Mouse (Mus musculus) forebrain, embryonic 10.5 days (tissue): Measurements from ENCODE around the gene Hist1h1t. TPM values are rescaled to one million over a fixed set of nuclear protein-coding genes. Genes with fewer than 3 reads are reported as not detected.

Experiments
- DNase-seq: peaks from one replicate; pipeline ENCODE4 v3.0.0-alpha.2; 2017; ENCODE audit warnings: low spot score; ENCODE audit errors: extremely low spot score
- H3K27ac ChIP-seq: fragments of 300-500 bp; sonication (generic); 2 replicates; pipeline ENCODE4 v1.5.1; 2016; ENCODE audit warnings: mild to moderate bottlenecking
- H3K27me3 ChIP-seq: fragments of 300-500 bp; sonication (generic); 2 replicates; pipeline ENCODE4 v1.6.1; 2016; ENCODE audit warnings: mild to moderate bottlenecking; ENCODE audit not compliant: poor library complexity, severe bottlenecking
- H3K36me3 ChIP-seq: fragments of 300-500 bp; sonication (generic); replicated peaks from 2 replicates; pipeline ENCODE4 v1.6.1; 2016; ENCODE audit warnings: mild to moderate bottlenecking, moderate library complexity
- H3K4me1 ChIP-seq: fragments of 300-500 bp; sonication (generic); 2 replicates; pipeline ENCODE4 v1.6.1; 2016
- H3K4me3 ChIP-seq: fragments of 300-500 bp; sonication (generic); 2 replicates; pipeline ENCODE4 v1.5.1; 2016; ENCODE audit warnings: mild to moderate bottlenecking, moderate library complexity
- H3K9me3 ChIP-seq: fragments of 300-500 bp; sonication (generic); 2 replicates; pipeline ENCODE4 v1.6.1; 2016; ENCODE audit warnings: mild to moderate bottlenecking, moderate library complexity
- WGBS: fragments of 180-500 bp; shearing (Covaris S2); methylation state at CpG from one replicate; pipeline ENCODE4 v1.1.7; 2016; 5-methylcytosine and 5-hydroxymethylcytosine counted together
- polyA plus RNA-seq: library from polyadenylated mRNA; unstranded; fragments of >200 nt; fragmentation: Nextera tagmentation; extraction: Ambion mirVana; gene quantifications from 2 replicates; pipeline ENCODE4 v1.2.1, GENCODE M21; 2016

The Hist1h1t gene
- polyA plus RNA-seq, 1 experiment from 2014 or later: not detected

DNA sequence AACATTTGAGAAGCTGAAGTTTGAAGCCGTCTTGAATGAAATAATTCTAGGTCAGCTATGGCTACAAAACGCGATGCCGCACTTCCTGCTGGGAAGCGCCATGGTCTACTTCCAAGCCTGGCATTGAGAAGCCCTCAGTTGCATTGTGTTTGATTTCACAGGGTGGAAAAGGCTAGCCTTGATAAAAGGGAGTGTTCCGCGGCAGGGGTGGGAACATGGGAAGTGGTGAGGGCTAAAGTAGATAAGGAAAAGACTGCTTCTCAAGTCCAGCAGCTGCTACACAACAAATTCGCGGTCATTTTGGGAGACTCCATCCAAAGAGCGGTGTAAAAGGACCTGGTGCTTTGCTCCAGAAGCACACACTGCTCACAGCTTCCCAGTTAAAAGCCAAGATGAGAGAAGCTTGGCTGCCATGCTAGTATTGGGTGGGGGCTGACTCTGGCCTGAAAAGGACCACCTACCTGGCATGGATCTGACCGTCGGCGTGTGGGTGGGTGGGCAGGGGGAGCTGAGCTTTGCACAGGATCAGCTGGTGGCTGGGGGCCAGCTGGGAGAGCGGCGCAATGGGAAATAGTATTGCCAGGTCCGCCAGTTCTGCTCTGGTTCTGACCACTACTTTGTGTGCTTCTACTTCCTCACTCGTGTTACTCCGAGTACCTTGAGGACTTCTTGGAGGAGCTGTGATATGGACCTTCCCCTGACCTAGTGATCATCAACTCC lies 33.0 kb downstream of the Hist1h1t start:
- Histone ChIP-seq H3K4me3 (no peak overlapping the region), H3K27me3 (no peaks in the 10 kb centered on the region), H3K9me3 (no peaks in the 10 kb centered on the region), H3K4me1 (peaks cover 4% of the 10 kb centered on the region), H3K36me3 (no peaks in the 10 kb centered on the region), H3K27ac (no peak overlapping the region)
- DNase-seq: peak; percentile 11
- WGBS: 89% methylated on average over 18 of the region's 18 CpGs

- H3K9me3 ChIP-seq: no peaks in the 10 kb centered on the region
- H3K27me3 ChIP-seq: no peaks in the 10 kb centered on the region
- H3K27ac ChIP-seq: no peak overlapping the region
- WGBS: 90% methylated on average over 9 of the region's 9 CpGs
- H3K4me3 ChIP-seq: no peak overlapping the region
- DNase-seq: peak; percentile 7
- H3K4me1 ChIP-seq: peaks cover 4% of the 10 kb centered on the region
- no peaks in the 10 kb centered on the region for H3K36me3 ChIP-seq
Measured at GRCm38 (mm10) chr13:23729192-23729525, 33.5 kb downstream of the Hist1h1t start.

- Histone ChIP-seq H3K36me3 (no peaks in the 10 kb centered on the region), H3K9me3 (no peaks in the 10 kb centered on the region), H3K4me1 (peaks cover 4% of the 10 kb centered on the region), H3K27ac (no peak overlapping the region), H3K4me3 (no peak overlapping the region), H3K27me3 (no peaks in the 10 kb centered on the region)
- 92% methylated on average over 5 of the region's 5 CpGs for WGBS
- peak; percentile 10 for DNase-seq
Measured at GRCm38 (mm10) chr13:23729706-23730105, 34.1 kb downstream of the Hist1h1t start.

- no peaks in the 10 kb centered on the region for H3K36me3 ChIP-seq
- H3K27me3 ChIP-seq: no peaks in the 10 kb centered on the region
- peak; percentile 10 for DNase-seq
- 74% methylated on average over 8 of the region's 8 CpGs for WGBS
- no peak overlapping the region for H3K4me3 ChIP-seq
- no peaks in the 10 kb centered on the region for H3K9me3 ChIP-seq
- H3K4me1 ChIP-seq: no peaks in the 10 kb centered on the region; the same call in 1 of the 2 replicates
- H3K27ac ChIP-seq: no peak overlapping the region
Measured at GRCm38 (mm10) chr13:23730479-23730878, 34.9 kb downstream of the Hist1h1t start.

DNA sequence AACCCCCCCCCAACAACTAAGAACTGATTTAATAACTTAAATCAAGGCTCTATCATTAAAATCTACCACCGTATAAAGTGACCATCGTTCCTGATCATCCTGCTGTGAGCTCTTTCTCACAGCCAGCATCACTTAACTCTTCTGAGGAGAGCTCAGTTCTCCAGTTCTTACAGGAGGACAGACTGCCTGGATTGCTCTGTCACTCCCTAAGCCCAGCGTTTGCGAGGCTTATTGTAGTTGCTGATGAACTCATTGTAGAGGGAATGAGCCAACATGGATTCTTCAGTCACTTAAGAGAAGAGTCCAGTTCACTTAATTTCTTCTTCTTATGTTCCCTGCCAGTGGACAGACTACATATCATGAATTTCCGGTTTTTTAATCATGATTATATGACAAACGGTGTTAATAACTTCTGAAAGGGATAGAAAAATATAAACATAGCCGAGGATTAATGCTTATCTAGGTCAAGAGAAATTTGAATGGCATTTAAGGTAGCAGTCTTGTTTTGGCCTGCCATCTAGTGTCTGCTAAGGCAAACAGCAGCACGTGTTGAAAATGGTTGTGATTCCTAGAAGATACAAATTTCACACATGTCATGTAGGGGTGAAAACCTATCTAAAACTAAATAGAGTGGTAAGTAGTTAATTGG lies 36.7 kb downstream of the Hist1h1t start:
- Histone ChIP-seq H3K27ac (no peak overlapping the region), H3K36me3 (no peaks in the 10 kb centered on the region), H3K4me1 (no peaks in the 10 kb centered on the region; the same call in 1 of the 2 replicates), H3K4me3 (no peak overlapping the region), H3K27me3 (no peaks in the 10 kb centered on the region), H3K9me3 (no peaks in the 10 kb centered on the region)
- 29% methylated on average over 8 of the region's 8 CpGs for WGBS
- peak; percentile 14 for DNase-seq

DNA sequence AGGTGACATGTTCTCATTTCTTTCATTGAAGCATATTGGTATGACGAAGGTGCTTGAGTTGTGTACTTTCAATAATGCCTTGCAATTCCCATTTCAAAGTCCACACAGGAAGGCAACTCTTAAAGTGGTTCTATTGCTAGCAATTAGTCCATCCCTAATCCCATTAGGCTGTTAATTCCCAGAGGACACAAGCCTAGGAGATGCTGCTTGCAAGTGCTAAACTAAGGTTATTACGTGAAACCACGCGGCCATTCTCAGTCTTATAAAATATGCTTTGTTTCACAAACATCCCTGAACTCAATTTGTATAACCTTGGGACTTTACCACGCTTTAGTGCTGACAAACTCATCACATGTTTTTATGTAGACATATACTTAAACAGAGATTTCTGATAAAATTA lies 41.5 kb downstream of the Hist1h1t start:
- H3K4me3 ChIP-seq: no peak overlapping the region
- no peak for DNase-seq
- no peaks in the 10 kb centered on the region for H3K27me3 ChIP-seq
- H3K9me3 ChIP-seq: no peaks in the 10 kb centered on the region
- H3K27ac ChIP-seq: peak overlapping the region; percentile 96
- H3K36me3 ChIP-seq: no peaks in the 10 kb centered on the region
- peaks cover 31% of the 10 kb centered on the region for H3K4me1 ChIP-seq
- WGBS: 73% methylated on average over 5 of the region's 5 CpGs

DNA sequence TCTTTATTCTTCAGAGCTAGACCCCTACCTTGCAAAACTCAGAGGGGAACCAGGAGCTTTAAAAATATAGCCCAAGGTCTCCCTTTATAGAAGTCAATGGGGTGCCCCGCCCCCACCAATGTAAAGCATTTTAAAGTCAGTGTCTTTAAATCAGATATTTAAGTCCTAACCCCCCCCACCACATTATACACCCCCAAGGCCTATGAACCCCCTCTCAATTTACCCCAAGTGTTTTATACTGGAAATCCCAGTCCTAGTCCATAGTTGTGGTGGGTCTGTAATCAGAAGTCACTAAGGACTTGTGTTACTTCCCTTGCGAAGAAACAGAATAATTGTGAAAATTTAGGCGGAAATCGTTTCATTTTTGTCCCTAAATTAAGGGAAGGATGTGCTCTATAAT lies 42.4 kb downstream of the Hist1h1t start:
- DNase-seq: no peak
- no peaks in the 10 kb centered on the region for H3K9me3 ChIP-seq
- no peaks in the 10 kb centered on the region for H3K27me3 ChIP-seq
- H3K4me3 ChIP-seq: peak overlapping the region; percentile 66
- peaks cover 31% of the 10 kb centered on the region for H3K4me1 ChIP-seq
- peak overlapping the region; percentile 96 for H3K27ac ChIP-seq
- WGBS: 26% methylated on average over 4 of the region's 4 CpGs
- H3K36me3 ChIP-seq: no peaks in the 10 kb centered on the region

GRCm38 (mm10) chr13:23738677-23739068 lies 43.1 kb downstream of the Hist1h1t start, which contains the start of gene Hist1h1c:
Gene Hist1h1c (plus strand): TSS chr13:23738808.
- Histone ChIP-seq H3K9me3 (no peaks in the 10 kb centered on the region), H3K4me1 (peaks cover 31% of the 10 kb centered on the region), H3K4me3 (peak within 1 kb of the TSS; percentile 66), H3K27ac (peak within 1 kb of the TSS; percentile 96), H3K27me3 (no peaks in the 10 kb centered on the region), H3K36me3 (no peaks in the 10 kb centered on the region)
- DNase-seq: peak; percentile 91
- under 1% methylated on average over 38 of the region's 38 CpGs for WGBS

DNA sequence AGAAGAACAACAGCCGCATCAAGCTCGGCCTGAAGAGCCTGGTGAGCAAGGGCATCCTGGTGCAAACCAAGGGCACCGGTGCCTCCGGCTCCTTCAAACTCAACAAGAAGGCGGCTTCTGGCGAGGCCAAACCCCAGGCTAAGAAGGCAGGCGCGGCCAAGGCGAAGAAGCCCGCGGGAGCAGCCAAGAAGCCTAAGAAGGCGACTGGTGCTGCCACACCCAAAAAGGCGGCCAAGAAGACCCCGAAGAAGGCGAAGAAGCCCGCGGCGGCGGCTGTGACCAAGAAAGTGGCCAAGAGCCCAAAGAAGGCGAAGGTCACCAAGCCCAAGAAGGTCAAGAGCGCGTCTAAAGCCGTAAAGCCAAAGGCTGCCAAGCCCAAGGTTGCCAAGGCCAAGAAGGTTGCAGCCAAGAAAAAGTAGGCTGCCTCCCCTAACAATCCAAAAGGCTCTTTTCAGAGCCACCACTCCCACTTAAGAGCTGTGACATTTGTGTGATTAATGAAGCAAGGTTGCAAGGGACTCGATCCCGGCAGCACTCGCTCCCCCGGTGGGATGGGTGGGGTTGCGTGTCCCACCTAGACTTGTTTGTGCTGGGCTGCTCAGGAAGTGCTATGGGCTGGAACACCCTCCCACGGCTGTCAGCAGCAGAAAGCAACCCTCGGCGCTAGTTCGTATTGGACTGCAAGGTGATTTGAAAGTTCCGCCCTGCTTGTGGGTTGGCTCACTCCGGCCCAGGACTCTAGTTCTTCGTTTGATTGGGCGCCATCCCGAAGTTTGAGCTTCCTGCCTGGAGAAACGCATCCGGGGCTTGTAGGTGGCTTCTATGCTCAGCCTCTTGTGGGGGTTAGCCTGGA lies 43.7 kb downstream of the Hist1h1t start:
- under 1% methylated on average over 39 of the region's 39 CpGs for WGBS
- peak overlapping the region; percentile 66 for H3K4me3 ChIP-seq
- no peaks in the 10 kb centered on the region for H3K9me3 ChIP-seq
- H3K36me3 ChIP-seq: no peaks in the 10 kb centered on the region
- no peaks in the 10 kb centered on the region for H3K27me3 ChIP-seq
- H3K27ac ChIP-seq: peak overlapping the region; percentile 96
- peak; percentile 90 for DNase-seq
- peaks cover 36% of the 10 kb centered on the region for H3K4me1 ChIP-seq

DNA sequence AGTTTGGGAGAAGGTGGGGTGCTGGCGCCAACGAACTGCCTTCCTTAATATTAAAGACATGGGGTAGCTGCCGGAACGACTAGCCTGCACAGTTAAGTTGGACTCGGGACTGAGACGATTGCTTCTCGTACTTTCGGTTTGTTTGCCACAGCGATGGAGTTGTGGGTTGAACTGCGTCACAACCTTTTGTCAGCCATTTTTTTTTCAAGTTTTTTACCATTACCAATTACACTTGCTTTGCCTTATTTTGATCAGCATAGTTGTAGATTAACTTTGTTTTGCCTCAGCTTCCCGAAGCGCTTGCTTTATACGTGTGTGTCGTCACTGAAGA lies 44.3 kb downstream of the Hist1h1t start:
- Histone ChIP-seq H3K36me3 (no peaks in the 10 kb centered on the region), H3K27ac (peak overlapping the region; percentile 96), H3K9me3 (no peaks in the 10 kb centered on the region), H3K4me3 (peak overlapping the region; percentile 66), H3K4me1 (peaks cover 39% of the 10 kb centered on the region), H3K27me3 (no peaks in the 10 kb centered on the region)
- 2% methylated on average over 14 of the region's 14 CpGs for WGBS
- DNase-seq: no peak

DNA sequence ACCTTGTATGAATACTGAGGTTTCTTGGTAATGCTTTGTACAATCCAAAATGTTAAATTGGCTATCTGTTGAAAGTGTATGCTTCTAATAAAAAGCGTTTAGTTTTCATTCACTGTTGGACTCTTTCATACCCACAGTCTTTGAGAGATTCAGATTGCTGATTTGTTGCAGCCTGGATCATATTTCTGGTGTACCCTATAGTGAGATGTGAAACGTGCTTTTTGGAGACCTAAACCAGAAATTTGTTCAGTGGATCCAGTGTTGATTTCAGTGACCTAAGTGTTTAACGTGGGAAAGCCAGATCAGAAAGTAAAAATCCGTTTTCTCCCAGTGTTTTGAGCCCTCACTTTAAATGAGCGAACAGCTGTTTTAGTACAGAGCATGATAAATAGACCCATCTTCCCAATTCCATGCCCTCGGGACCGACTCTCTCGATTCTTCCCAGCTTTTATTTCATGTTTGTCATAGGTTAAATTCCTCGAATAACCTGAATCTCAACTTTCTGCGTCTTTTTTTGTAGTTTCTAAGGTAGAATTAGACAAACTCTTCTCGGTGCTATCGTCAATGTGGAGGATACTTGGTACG lies 44.7 kb downstream of the Hist1h1t start:
- peaks cover 39% of the 10 kb centered on the region for H3K4me1 ChIP-seq
- 44% methylated on average over 13 of the region's 13 CpGs for WGBS
- H3K27ac ChIP-seq: peak overlapping the region; percentile 96
- peak overlapping the region; percentile 66 for H3K4me3 ChIP-seq
- H3K36me3 ChIP-seq: no peaks in the 10 kb centered on the region
- H3K9me3 ChIP-seq: no peaks in the 10 kb centered on the region
- peak; percentile 17 for DNase-seq
- H3K27me3 ChIP-seq: no peaks in the 10 kb centered on the region

- no peaks in the 10 kb centered on the region for H3K27me3 ChIP-seq
- 76% methylated on average over 5 of the region's 5 CpGs for WGBS
- H3K4me3 ChIP-seq: peak overlapping the region; percentile 66
- no peaks in the 10 kb centered on the region for H3K36me3 ChIP-seq
- no peaks in the 10 kb centered on the region for H3K9me3 ChIP-seq
- H3K4me1 ChIP-seq: peaks cover 43% of the 10 kb centered on the region
- H3K27ac ChIP-seq: peak overlapping the region; percentile 96
- DNase-seq: peak; percentile 21
Measured at GRCm38 (mm10) chr13:23740910-23741309, 45.3 kb downstream of the Hist1h1t start.
